Mouse (Mus musculus): Measurements from ENCODE around the gene Hoxa5.

Gene Hoxa5

GRCm38 (mm10) chr6:52225612-52226568 is 21.5 kb upstream of the Hoxa5 start:
- DNase-seq = no peak

GRCm38 (mm10) chr6:52224895-52225611 is 20.7 kb upstream of the Hoxa5 start:
- no peak for DNase-seq

- no peak for DNase-seq
Observed at GRCm38 (mm10) chr6:52223939-52224760, 19.8 kb upstream of the Hoxa5 start.

- DNase-seq = no peak
Observed at GRCm38 (mm10) chr6:52222729-52223128, 18.3 kb upstream of the Hoxa5 start.

- peak in 1 of 2 experiments; percentile 3 for DNase-seq
Observed at GRCm38 (mm10) chr6:52221993-52222685, 17.8 kb upstream of the Hoxa5 start.

GRCm38 (mm10) chr6:52221337-52221992 is 17.1 kb upstream of the Hoxa5 start, which contains the start of gene Hoxa7:
TSS of gene Hoxa7 (minus strand) at chr6:52221854.
- DNase-seq = peak; percentile 52 to 63

- no peak for DNase-seq
Observed at GRCm38 (mm10) chr6:52220865-52221310, 16.5 kb upstream of the Hoxa5 start.

- peak in 1 of 2 experiments; percentile 1 for DNase-seq
Observed at GRCm38 (mm10) chr6:52220003-52220864, 15.8 kb upstream of the Hoxa5 start.

GRCm38 (mm10) chr6:52219234-52219942 is 15.0 kb upstream of the Hoxa5 start:
- DNase-seq = no peak

- DNase-seq = no peak
Observed at GRCm38 (mm10) chr6:52218643-52219215, 14.3 kb upstream of the Hoxa5 start.

GRCm38 (mm10) chr6:52217895-52218642 is 13.7 kb upstream of the Hoxa5 start:
- DNase-seq = no peak

GRCm38 (mm10) chr6:52217459-52217768 is 13.0 kb upstream of the Hoxa5 start:
- DNase-seq = peak; percentile 52 to 58

GRCm38 (mm10) chr6:52216691-52217458 is 12.5 kb upstream of the Hoxa5 start:
- DNase-seq = no peak

- DNase-seq = no peak
Observed at GRCm38 (mm10) chr6:52215771-52216535, 11.6 kb upstream of the Hoxa5 start.

- DNase-seq = no peak
Observed at GRCm38 (mm10) chr6:52215070-52215469, 10.7 kb upstream of the Hoxa5 start.

- no peak for DNase-seq
Observed at GRCm38 (mm10) chr6:52214271-52214670, 9.9 kb upstream of the Hoxa5 start.
